Mouse (Mus musculus) monocyte, adult 5-6 weeks (primary cell): ENCODE results near the gene Map9. TPM values are rescaled to one million over a fixed set of nuclear protein-coding genes. Genes with fewer than 3 reads are reported as not detected.
"Not testable (repeated sequence)": the region's sequence is repeated elsewhere in the genome, so short reads cannot be mapped to it uniquely, and the experiment has no call there.

Source experiments
- ATAC-seq: fragments of 153-309, 156-312 bp; replicated peaks from 2 replicates; pipeline ENCODE4 v1.8.0; 2017; ENCODE audit warnings: mild to moderate bottlenecking; ENCODE audit not compliant: low TSS enrichment, insufficient number of reproducible peaks, severe bottlenecking, poor library complexity, low FRiP score
- total RNA-seq: library from RNA; stranded (forward); fragments of 200-1000, 200-491, 200-594 nt; gene quantifications from 3 replicates; pipeline ENCODE4 v1.2.3, GENCODE M21; 2017

The Map9 gene
- total RNA-seq: 0.39 TPM in 1 of 3 replicates, not detected in the others

GRCm38 (mm10) chr3:82357797-82358524 lies at the start of gene Map9:
Map9 (plus strand) TSS chr3:82358044.
- peak; percentile 97 for ATAC-seq

- ATAC-seq: no peak
Measured at GRCm38 (mm10) chr3:82315728-82316127, 42.1 kb upstream of the Map9 start.

DNA sequence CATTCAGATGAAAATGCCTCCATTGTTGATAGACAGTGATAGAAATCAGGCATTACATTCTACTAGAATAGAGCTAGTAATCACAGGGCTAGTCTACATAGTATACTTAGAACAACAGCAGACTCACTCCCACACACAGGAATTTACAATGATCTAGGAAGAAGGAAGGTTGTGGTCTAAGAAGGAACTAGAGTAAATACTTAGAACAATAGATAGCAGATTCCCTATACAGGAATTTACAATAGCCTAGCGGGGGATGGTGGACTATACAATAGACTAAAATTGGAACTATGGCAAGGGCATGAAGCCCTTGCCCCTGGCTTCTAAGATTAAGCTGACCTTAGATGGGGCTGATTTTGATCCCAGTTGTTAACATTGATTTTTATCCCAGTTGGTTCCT lies 31.1 kb upstream of the Map9 start:
- not testable (repeated sequence) for ATAC-seq

DNA sequence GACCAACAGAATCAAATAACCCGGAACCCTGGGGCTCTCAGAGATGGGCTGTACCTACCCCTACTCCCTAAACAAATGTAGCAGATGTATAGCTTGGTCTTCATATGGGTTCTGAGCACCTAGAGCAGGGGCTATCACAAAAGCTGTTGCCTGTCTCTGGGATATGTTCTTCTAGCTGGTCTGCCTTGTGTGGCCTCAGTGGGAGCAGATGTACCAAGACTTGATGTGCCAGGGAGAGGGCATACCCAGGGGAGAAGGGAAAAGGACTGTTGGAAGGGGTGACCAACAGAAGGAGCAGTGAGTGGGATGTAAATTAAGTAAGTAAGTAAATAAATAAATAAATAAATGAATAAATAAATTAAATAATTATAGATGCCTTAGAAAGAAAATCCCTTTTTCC lies 25.8 kb upstream of the Map9 start:
- no peak for ATAC-seq

DNA sequence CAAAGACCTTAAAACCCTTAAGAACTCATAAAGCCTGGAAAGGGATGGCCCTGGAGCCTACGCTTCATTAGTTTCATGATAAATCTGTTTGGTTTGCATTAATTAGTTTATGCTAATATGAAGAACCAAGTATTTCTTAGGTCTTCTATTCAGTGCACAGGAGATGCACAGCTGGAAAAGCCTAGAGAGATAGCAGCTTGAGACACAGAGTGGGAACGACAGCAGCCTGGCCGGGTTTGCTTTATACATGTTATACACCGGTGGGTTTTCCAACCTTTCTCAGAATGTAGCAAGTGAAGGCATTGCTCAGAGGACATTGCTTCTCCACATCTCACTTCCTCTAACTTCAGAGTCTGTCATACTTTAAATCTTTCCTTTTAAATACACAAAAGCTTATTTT lies 25.3 kb upstream of the Map9 start:
- no peak for ATAC-seq

GRCm38 (mm10) chr3:82333128-82333969 lies 24.5 kb upstream of the Map9 start:
- ATAC-seq: no peak

DNA sequence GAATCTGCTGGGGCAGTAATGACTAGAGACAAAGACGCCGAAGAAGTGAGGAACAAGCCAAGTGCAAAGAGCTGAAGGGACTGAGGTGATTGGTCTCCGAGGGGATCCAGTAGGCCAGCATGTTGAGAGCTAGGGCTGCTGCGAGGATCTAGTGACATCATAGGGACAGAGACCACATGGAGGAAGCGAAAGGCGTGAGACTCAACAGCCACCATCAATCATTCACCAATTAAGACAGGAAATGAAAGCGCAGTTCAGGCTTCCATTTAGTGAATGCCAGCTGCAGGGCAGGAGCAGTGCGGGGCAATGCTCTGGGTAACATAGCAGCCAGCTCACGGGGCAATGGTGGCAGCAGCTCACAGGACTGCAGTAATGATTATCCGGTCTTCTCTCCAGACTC lies 17.7 kb upstream of the Map9 start:
- no peak for ATAC-seq

GRCm38 (mm10) chr3:82348277-82348860 lies 9.5 kb upstream of the Map9 start:
- ATAC-seq: no peak

DNA sequence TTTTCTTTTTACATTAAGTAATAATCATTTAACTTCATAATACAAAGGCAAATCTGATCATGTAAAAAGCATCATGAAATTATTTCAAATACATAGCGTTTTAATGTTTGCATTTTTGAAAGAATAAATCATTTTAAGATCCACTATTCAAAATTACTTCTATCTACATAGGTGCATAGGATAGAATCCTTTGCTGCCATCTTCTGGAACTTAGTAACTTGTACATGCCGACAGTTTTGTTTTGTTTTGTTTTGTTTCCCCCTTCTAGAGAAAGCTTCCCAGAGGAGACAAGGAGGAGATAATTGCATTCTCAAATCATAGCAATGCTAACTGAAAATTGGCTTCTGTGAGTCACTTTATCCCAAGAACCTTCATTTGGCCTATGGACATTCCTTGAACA lies 7.5 kb upstream of the Map9 start:
- ATAC-seq: no peak

DNA sequence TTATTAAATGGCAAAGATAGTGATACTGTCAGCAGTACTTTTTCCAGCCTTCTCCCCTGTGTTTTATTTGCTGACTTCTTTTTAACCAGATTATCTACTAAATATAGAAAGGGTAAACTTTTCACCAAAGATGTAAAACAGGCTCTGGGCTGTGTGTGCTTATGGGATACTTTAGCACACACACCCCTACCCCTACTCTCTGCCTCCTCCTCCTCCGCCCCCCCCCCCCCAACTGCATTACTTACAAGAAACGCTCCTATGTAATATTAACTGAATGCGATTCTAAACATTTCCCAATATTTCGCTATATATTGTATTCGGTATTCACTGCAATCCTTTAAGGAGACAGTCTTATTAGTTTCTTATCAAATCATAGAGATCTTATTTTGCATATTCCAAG lies 504 bp upstream of the Map9 start:
- no peak for ATAC-seq

- no peak for ATAC-seq
Measured at GRCm38 (mm10) chr3:82359036-82359435, 1.2 kb downstream of the Map9 start.

DNA sequence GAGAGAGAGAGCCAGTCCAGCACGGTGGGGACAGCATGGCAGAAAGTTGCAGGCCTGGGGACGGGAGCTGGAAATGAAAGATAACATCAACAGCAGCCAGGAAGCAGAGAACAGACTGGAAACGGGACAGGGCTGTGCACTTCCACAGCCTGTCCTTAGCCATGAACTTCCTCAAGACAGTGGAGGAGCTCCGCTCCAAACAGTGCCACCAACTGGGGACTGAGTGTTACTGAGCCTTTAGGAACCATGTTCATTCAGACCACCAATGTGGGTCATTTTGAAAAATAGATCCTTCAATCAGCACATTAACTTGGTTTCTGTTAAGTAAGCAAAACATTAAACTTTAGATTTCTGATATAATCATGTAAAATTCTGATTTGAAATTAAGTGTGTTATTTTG lies 4.6 kb downstream of the Map9 start:
- ATAC-seq: no peak

DNA sequence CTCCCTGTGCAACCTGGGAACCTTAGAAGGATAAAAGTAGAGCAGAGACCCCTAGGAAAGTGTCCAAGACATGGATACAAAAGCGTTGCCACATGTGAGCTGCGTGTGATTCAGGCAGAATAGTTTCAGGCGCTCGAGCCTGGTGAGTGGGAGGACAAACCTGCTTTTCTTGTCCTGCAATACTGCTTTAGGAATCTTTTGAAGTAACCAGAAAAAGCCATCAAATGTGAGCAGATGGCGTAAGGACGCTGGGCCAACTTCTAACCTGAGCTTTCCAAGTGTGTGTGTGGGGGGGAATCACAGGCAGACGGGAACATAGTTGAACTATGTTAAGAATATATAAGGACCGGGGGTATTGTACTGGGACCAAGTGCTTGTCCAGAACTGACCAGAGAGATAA lies 6.7 kb downstream of the Map9 start:
- ATAC-seq: no peak

DNA sequence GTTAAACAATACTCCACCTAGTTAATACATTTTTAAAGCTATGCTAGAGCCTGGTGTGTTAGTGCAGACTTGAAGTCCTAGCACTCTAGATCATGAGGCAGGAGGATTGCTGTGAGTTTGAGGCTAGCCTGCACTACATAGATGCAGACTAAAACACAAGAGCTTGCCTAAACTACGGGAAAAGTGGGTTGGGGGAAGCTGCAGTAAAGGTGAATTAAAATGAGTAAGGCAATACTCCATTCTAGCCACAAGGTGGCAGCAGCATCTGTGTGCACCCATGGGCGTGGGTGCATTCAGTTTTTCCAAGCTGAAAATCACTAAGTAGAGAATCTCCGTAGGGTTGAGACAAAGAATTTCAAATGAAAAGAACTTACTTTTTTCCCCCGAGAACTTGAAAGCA lies 7.1 kb downstream of the Map9 start:
- no peak for ATAC-seq

GRCm38 (mm10) chr3:82369063-82369860 lies 11.4 kb downstream of the Map9 start:
- ATAC-seq: no peak

- ATAC-seq: no peak
Measured at GRCm38 (mm10) chr3:82370439-82371011, 12.7 kb downstream of the Map9 start.

- ATAC-seq: no peak
Measured at GRCm38 (mm10) chr3:82376965-82377364, 19.1 kb downstream of the Map9 start.

- ATAC-seq: no peak
Measured at GRCm38 (mm10) chr3:82382325-82382724, 24.5 kb downstream of the Map9 start.

- no peak for ATAC-seq
Measured at GRCm38 (mm10) chr3:82385091-82385490, 27.2 kb downstream of the Map9 start.
